Mouse (Mus musculus): ENCODE measurements around the gene Lfng.
A peak's percentile ranks its signal among the peaks of the same experiment; 100 is the strongest.

The Lfng gene

DNA sequence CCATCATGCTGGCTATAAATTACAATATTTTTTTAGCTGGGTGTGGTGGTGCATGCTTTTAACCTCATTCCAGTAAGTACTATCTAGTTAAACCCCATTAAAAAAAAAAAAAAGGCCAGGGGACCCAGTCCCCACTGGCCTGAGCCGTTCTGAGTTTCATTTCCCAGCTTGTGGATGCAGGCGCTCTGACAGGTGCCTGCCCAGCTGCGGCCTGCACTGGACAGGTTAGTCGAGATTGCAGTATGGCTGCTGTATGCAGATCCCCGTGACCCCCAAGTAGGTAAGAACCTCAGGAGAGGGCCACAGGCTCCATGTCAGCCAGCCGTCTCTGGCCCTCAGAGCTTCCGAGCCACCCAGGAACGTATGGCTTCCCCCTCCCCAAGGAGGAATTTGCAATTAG lies 54.3 kb downstream of the Lfng start:
- peak in 1 of 2 experiments; percentile 59 for DNase-seq (ENCODE audit: inconsistent age in 2 of 2, low spot score in 1 of 2)

DNA sequence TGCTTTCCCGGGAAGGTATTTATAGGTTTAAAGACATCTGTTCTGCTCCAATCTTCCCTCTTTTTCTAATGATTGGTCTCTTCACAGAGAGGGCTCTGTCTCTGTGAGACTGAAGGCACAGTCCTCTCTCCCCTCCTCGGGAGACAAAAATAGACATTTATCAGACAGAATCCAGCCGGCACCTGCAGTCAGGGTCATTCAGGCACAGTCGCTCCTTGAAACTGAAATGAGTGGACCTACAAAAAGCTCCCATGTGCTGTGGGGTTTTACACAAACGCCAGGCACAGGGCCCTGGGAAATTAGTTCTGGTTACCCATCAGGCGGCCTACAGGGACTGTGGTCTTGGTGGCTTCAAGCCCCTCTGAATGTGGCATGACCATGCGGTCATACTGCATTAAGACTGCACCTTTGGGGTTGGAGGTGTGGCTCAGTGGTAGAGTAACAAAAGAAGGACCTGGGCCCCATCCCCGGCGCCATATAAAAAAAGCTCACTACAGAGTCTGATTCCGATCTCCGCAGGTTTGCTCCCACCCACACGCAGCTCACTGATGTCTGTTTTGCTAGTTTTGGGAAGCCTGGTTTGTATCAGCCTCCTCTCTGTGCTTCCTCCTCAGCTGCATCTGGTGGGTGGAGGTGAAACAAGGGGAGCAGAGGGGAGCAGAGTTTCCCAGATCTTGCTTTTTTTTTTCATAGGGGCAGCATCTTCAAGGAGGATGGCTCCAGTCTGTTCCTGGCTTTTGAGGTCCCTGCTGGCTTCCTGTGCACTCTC lies 54.9 kb downstream of the Lfng start:
- DNase-seq (ENCODE audit: inconsistent age in 2 of 2, low spot score in 1 of 2): peak in 1 of 2 experiments; percentile 66

DNA sequence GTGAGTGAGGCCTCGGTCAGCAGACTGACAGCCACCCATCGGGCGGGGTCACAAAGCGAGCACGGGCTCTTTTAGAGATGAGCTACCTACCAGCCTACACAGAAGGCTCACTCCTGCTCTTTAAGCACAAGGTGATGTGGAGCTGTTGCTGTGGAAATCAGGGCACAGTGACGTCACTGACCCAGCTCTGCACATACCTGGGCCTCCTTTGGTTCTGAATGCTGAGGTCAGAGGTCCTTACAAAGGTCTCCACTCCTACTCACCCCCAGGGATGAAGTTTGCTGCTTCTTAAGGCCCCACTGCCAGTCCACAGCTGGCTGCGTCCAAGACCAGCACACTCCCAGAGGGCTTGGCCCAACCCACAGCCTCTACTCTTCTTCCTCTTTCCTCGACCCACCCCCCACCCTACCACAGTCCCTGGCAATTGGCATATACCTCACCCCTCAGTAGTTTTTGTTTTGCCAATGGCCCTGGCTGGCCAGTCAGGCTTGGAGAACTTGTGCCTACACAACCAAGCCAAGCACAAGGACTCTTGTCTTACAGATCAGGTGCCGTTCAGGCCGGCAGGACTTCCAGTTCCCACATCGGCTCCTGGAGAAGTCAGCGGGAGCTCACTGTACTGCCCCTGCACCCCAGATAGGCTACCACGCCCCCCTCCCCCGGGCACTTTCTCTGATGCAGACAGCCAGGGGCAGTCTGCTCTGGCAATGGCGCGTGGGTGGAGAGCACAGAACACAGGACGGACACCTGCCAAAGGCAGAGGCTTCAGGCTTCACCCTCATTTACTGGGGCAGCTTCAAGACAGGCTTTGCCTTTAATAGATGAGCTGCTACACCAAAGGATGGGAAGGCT lies 55.8 kb downstream of the Lfng start:
- peak in 1 of 2 experiments; percentile 64 for DNase-seq (ENCODE audit: inconsistent age in 2 of 2, low spot score in 1 of 2)

DNA sequence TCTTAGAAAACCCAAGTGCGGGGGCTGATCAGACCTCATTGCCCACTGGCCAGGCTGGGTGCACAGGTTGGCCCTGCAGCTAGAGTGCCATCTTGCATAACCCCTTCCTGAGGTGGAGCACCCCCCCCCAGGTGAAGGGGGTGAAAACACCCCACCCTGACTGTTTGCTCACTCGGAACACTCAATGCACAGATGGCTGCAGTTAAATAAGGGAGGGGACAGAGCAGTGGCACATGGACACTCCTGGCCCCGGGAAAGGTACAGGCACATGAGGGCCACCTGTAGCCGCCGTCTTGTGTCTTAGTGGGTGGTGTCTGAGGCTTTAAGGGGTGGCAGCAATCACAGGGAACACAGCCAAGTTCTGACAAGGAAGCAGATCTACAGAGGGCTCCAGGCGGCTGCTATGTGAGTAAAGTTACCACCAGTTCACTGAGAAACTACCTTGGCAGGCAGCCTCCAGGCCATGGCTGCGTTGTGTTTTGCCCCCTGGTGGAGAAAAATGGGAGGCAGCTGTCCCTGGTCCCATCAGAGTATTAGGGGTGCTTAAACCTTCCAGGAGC lies 56.6 kb downstream of the Lfng start:
- DNase-seq (ENCODE audit: inconsistent age in 2 of 2, low spot score in 1 of 2): peak; percentile 75 to 90

Measured in adrenal gland, adult (tissue).